Mouse (Mus musculus): ENCODE data around the gene Tmem28.

The Tmem28 gene

GRCm38 (mm10) chrX:99820790-99821395 is at the start of gene Tmem28:
Gene Tmem28 (plus strand): TSS chrX:99821021.
- no peak for DNase-seq (ENCODE audit: low spot score in 2 of 2)

- DNase-seq (ENCODE audit: low spot score in 2 of 2) = no peak
Measured at GRCm38 (mm10) chrX:99780308-99780707, 40.5 kb upstream of the Tmem28 start.

- DNase-seq (ENCODE audit: low spot score in 2 of 2) = peak in 1 of 2 experiments; percentile 35
Measured at GRCm38 (mm10) chrX:99808375-99808774, 12.4 kb upstream of the Tmem28 start.

GRCm38 (mm10) chrX:99819395-99819935 is 1.4 kb upstream of the Tmem28 start:
- peak; percentile 34 to 54 for DNase-seq (ENCODE audit: low spot score in 2 of 2)

GRCm38 (mm10) chrX:99819936-99820789 is 658 bp upstream of the Tmem28 start:
- DNase-seq (ENCODE audit: low spot score in 2 of 2) = peak; percentile 29 to 51

- DNase-seq (ENCODE audit: low spot score in 2 of 2) = no peak
Measured at GRCm38 (mm10) chrX:99842090-99842489, 21.3 kb downstream of the Tmem28 start.

- peak; percentile 12 to 26 for DNase-seq (ENCODE audit: low spot score in 2 of 2)
Measured at GRCm38 (mm10) chrX:99853261-99853741, 32.5 kb downstream of the Tmem28 start.

- no peak for DNase-seq (ENCODE audit: low spot score in 2 of 2)
Measured at GRCm38 (mm10) chrX:99853834-99854233, 33.0 kb downstream of the Tmem28 start.

GRCm38 (mm10) chrX:99872228-99872627 is 51.4 kb downstream of the Tmem28 start:
- DNase-seq (ENCODE audit: low spot score in 2 of 2) = no peak

GRCm38 (mm10) chrX:99872632-99873201 is 51.9 kb downstream of the Tmem28 start:
- no peak for DNase-seq (ENCODE audit: low spot score in 2 of 2)

GRCm38 (mm10) chrX:99873259-99873919 is 52.6 kb downstream of the Tmem28 start:
- no peak for DNase-seq (ENCODE audit: low spot score in 2 of 2)

GRCm38 (mm10) chrX:99873920-99874296 is 53.1 kb downstream of the Tmem28 start:
- no peak for DNase-seq (ENCODE audit: low spot score in 2 of 2)

- DNase-seq (ENCODE audit: low spot score in 2 of 2) = no peak
Measured at GRCm38 (mm10) chrX:99876781-99877180, 56.0 kb downstream of the Tmem28 start.

- DNase-seq (ENCODE audit: low spot score in 2 of 2) = no peak
Measured at GRCm38 (mm10) chrX:99883396-99883795, 62.6 kb downstream of the Tmem28 start.

All from frontal cortex, postnatal 36 days (tissue).